Mouse (Mus musculus) cerebellum, adult (tissue): ENCODE data around the gene Dis3l2.

Experiments
- ATAC-seq: cut with Nextera tagmentation; 2 replicates; pipeline ENCODE4 v1.9.2; 2017; ENCODE audit warnings: mild to moderate bottlenecking, moderate library complexity, mixed read lengths; ENCODE audit not compliant: insufficient number of reproducible peaks, low FRiP score, low TSS enrichment

Gene Dis3l2

DNA sequence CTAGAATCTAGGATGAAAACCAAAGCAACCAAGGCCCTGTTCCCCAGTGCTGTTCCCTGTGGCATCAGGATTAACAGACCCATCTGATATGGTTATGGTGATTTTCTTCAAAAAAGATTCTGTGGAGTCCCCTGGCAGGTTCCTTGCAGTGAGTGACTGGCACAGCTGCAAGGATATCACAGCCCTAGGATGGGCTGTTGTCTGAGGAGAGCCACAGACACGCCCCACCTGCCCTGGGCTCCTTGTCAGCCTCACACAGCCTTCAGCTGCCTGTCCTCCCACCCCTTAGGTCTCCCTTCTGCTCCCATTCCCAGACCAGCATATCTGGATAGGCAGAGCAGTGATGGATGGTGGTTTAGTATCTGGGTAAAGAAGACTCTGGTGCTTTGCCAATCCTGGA lies 347.1 kb downstream of the Dis3l2 start:
- no peak for ATAC-seq

DNA sequence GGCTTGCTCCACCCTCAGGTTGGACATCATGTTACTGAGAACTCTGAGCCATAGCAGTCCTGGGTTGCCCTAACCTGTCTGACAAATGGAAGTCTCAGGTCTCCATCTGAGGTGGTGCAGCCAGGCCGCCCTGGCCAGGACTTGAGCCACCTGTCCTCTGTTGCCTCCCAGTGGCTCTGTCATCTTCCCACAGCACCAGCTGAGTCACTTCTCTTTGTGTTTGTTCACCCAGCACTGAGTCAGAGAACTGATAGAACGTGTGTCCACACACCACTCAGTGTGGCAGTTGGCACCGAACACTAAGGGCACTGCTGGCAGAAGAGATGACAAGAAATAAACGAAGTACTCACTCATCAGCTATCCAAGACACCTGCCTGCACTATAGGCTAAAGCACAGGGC lies 347.8 kb downstream of the Dis3l2 start:
- no peak for ATAC-seq

DNA sequence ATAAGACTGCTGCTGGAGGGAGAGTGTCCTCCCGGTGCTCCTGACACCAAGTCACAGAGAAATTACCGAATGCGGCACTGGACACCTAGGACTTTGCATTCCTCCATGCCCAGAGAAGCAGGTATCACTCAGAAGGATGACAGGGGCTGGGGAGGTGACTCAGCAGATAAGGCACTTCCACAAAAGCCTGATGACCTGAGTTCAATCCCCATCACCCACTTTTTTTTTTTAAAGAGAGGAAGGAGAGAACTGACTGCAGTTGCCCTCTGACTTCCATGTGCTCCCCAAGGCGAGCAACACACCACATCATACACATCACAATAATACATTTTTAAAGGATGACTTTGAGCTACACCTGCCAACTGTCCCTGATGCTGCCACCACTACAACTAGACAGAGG lies 353.5 kb downstream of the Dis3l2 start:
- ATAC-seq, result no peak

DNA sequence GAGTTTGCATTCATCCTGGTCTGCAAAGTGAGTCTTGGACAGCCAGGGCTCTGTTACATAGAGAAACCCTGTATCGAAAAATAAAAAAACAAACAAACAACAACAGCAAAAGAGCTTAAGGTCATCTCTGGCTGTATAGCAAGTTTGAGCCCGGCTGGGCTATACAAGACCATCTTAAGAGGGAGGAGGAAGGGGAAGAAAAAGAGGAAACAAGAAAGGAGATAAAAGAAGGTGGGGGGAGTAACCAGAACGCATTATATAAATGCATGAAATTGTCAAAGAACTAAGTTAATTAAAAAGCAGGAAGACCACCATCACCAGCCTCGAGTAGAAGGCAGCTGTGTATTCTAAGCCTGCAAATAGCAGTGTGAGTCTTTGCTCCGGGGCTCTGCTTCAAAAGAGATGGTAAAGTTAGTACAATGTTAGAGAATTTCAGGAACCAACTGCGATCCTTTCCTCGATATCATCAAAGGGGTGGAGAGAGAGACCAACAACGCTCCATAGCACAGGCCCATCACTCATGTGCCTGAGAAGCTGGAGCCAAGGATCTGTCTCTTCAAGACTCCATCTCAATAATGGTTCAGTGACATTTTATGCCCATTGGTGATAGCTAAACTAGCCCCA lies 355.5 kb downstream of the Dis3l2 start:
- ATAC-seq, result no peak

DNA sequence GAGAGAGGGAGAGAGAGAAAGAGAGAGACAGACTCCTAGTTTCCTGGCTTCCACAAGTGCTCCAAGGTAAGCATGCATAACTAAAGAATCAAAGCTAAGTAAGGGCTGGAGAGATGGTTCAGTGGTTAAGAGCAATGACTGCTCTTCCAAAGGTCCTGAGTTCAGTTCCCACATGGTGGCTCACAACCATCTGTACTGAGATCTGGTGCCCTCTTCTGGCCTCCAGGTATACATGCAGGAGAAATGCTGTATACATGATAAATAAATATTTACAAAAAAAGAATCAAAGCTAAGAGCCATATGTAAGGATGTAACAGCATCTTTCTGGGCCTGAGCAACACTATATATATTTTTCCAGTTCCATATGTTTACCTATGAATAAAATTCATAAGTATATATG lies 357.3 kb downstream of the Dis3l2 start:
- no peak for ATAC-seq

DNA sequence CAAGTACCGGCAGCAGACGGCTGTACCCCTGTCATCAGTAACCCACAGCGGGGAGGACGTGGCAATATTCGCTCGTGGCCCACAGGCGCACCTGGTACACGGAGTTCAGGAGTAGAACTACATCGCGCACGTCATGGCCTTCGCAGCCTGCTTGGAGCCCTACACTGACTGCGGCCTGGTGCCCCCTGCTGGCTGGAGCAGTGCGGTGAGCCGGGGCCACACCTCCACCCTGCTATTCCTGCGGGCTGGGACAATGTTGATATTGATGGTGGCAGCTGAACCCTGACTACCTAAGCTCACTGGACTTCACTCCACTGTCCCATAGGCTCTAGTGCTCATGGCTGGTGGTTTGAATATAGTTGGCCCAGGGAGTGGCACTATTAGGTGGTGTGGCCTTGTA lies 367.1 kb downstream of the Dis3l2 start:
- ATAC-seq, result no peak

DNA sequence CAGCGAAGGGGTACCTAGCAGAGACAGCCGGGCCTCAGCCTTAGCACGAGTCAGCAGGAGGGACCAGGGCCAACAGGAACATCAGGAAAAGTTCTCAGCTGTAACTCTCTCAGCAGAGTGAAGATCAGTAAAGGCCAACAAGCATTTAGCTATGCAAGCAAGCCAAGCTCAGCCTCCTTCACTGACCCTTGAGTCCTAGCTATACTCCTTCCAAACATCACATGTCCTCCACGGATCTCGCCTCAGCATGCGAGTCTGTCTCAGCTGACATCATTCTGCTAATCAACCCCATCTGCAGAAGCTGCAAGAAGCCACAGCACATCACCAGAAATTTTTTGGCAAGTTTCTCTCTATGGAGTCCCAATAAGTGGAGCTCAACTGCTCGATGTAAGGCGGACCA lies 370.2 kb downstream of the Dis3l2 start:
- ATAC-seq, result no peak

DNA sequence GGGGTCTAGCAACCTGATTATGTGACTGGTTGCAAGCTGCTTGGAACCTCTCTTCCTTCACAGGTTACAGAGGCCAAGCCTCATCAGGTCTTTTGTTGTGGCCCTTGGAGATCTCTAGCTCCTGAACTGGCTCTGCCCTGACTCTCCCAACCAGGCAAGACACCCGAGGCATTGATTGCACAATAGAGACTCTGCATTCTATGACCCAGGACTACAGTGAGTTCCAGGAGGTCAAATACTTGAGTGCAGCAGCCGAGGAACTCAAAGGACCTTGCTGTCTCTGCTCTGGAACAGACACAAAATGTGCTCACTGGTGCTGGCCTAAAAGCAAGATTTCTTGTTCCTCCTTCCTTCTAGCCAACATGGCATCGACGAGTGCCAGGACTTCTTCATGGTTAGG lies 382.6 kb downstream of the Dis3l2 start:
- no peak for ATAC-seq

DNA sequence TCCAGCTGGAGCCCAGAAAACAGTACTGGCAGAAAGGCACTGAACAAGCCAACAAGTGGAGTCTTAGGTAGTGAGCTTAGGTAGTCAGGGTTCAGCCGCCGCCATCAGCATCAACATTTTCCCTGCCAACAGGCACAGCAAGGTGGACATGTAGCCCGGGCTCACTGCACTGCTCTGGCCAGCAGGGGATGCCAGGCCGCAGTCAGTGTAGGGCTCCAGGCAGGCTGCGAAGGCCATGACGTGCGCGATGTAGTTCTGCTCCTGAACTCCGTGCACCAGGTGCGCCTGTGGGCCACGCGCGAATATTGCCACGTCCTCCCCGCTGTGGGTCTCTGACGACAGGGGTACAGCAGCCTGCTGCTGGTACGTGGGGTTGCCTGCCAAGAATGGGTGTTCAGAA lies 383.4 kb downstream of the Dis3l2 start:
- no peak; the same call in 1 of the 2 replicates for ATAC-seq

DNA sequence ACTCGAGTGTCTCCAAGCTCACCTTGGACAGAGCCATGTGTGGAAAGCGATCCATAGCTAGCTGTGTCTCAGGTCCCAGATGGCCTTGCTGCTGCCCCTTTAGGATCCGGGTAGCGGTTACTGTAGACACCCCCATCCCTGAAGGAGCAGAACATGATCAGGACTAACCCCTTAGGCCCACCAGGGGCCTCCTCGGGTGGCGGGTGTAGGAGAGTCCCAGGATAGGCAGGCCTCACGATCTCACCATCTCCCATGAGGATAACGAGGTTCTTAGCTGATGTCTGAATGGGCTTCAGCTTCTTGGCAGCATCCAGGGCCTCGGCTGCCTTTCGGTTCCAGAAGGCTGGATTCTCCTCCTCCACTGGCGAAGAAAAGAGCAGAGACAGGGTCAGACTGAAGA lies 385.6 kb downstream of the Dis3l2 start:
- ATAC-seq, result no peak

DNA sequence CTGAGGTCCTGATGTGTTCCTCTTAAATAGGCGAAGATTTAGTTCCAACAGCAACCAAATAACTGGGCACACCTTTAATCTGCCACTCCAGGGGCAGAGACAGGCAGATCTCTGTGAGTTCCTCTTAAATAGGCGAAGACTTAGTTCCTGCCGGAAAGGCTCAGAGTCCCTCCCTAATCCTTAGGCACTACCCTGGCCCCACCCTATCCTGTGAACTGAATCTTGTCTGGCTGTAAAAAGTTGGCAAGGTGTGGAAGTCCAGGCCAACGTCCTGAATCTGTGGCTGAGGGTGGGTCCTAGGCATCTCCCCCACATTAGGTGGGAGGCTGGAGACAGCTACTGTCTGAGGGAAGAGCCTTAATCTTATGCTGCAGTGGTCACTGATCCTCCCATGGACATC lies 386.2 kb downstream of the Dis3l2 start, which contains the start of gene Alppl2:
Gene Alppl2 (minus strand): TSS at position 101 of the 400 bp plus-strand sequence.
- ATAC-seq, result no peak

DNA sequence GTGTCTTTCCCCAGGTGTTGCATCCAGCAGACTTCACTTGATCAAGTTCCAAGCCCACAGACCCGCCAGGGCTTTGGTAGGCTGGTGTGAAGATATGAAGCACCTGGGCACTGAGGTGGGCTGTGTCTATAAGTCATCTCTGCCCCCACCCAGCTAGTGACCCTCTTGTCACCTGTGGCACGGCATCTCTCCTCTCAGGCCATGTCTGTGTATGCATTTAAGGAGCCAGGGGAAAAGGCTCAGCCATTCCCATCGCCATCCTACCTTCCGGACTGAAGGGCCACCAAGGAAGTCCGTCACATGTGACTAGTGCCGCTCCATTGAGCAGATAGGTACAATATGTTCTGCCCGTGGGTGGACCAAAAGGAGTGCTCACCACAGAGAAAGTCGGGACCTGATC lies 392.0 kb downstream of the Dis3l2 start:
- ATAC-seq, result no peak

DNA sequence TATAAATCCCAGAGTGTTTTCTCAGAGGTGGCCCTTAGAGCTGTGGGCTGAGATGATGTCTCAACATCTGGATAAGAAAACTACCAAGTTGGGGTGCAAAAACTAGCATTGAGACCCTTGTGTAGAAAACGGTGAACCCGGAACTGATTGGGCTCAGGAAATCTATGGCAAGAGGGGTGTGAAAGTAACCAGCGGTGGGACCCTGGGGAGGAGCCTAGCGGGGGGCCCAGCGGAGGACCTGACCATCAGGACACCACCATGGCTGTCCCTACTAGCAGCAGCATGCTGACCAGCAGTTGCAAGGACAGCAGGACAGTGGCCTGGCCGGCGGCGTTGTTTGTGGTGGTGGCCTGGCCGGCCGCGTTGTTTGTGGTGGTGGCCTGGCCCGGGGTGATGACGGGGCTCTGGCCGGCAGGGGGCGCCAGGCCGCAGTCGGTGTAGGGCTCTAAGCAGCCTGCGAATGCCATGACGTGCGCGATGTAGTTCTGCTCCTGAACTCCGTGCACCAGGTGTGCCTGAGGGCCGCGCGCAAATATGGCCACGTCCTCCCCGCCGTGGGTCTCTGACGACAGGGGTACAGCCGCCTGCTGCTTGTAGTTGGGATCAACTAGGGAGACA lies 394.9 kb downstream of the Dis3l2 start:
- ATAC-seq, result no peak
